Mouse (Mus musculus) embryonic facial prominence, embryonic 12.5 days (tissue): Measurements from ENCODE around the gene Cdk19. TPM values are rescaled to one million over a fixed set of nuclear protein-coding genes. Genes with fewer than 3 reads are reported as not detected.
"Not testable (repeated sequence)": the region's sequence is repeated elsewhere in the genome, so short reads cannot be mapped to it uniquely, and the experiment has no call there.

ENCODE experiments used
- ATAC-seq: fragments of 200-750 bp; cut with Nextera tagmentation; 2 replicates; pipeline ENCODE4 v1.8.0; 2017; ENCODE audit not compliant: insufficient number of reproducible peaks, insufficient read depth, low FRiP score, low TSS enrichment
- H3K27ac ChIP-seq: fragments of 300-500 bp; sonication (generic); 2 replicates; pipeline ENCODE4 v1.5.1; 2016; ENCODE audit warnings: mild to moderate bottlenecking
- H3K27me3 ChIP-seq: fragments of 300-500 bp; sonication (generic); 2 replicates; pipeline ENCODE4 v1.6.1; 2016; ENCODE audit warnings: mild to moderate bottlenecking, moderate library complexity
- H3K36me3 ChIP-seq: fragments of 300-500 bp; sonication (generic); 2 replicates; pipeline ENCODE4 v1.6.1; 2016; ENCODE audit warnings: mild to moderate bottlenecking
- H3K4me1 ChIP-seq: fragments of 300-500 bp; sonication (generic); 2 replicates; pipeline ENCODE4 v1.6.1; 2016
- H3K4me2 ChIP-seq: fragments of 300-500 bp; sonication (generic); replicated peaks from 2 replicates; pipeline ENCODE4 v1.6.1; 2016; ENCODE audit warnings: mild to moderate bottlenecking, moderate library complexity
- H3K4me3 ChIP-seq: fragments of 300-500 bp; sonication (generic); 2 replicates; pipeline ENCODE4 v1.5.1; 2016; ENCODE audit warnings: mild to moderate bottlenecking
- H3K9ac ChIP-seq: fragments of 300-500 bp; sonication (generic); 2 replicates; pipeline ENCODE4 v1.6.1; 2016; ENCODE audit warnings: mild to moderate bottlenecking, moderate library complexity
- H3K9me3 ChIP-seq: fragments of 300-500 bp; sonication (generic); 2 replicates; pipeline ENCODE4 v1.6.1; 2016; ENCODE audit warnings: mild to moderate bottlenecking, moderate library complexity
- WGBS: fragments of 180-500 bp; shearing (Covaris S2); methylation state at CpG from one replicate; pipeline ENCODE4 v1.1.7; 2016; 5-methylcytosine and 5-hydroxymethylcytosine counted together
- polyA plus RNA-seq: library from polyadenylated mRNA; unstranded; fragments of >200 nt; fragmentation: Nextera tagmentation; extraction: Ambion mirVana; gene quantifications from 2 replicates; pipeline ENCODE4 v1.2.1, GENCODE M21; 2016

Gene Cdk19
- polyA plus RNA-seq, 1 experiment from 2014 or later = 15.8 TPM

DNA sequence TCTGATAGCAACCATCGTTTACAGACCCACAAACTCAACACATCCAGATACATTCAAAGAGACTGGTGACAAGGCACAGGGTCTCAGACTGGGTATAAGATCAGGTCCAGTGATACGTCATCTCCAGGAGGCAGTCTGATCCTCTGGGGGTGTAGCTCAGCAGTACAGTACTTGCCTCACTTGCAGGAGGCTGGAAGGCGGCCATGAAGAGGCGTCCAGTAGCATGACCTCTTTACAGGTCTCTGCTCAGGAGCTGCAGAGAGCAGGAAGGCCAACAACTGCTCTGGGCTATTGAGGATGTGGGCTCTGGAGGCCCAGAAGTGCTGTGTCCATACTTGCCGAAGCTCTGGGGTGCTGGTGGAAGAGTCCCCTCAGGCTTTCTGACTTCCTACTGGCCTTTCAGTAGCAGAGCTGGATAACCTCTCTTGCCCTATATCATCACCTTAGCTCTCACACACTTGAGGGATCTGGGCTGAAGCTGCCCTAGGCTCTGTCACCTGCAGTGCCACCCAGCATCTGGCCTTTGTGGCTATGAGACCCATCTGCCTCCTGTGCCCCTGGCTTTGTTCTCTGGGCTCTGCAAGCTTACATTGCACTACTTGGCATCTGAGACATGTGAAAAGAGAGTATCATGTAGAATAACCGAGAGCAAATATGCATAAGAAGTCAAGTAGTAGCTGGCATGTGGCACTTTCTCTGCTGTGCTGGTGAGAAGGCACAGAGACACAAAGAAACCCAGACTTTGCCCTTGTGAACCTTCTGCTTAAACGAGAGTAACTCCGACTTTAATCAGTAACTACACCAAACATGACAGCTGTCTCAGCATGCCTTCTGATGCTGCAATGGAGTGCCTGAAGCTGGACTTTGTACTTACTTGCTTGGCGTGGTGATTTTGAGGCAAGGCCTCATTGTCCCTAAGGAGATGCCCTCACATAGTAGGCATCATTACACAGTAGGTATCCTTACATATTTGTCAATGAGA lies 155.1 kb downstream of the Cdk19 start:
- Histone ChIP-seq H3K4me1 (0 out of 2 replicates have a peak, but pooled peaks cover 3% of the 10 kb centered on the region), H3K4me3 (no peak overlapping the region), H3K27ac (no peak overlapping the region), H3K9ac (no peak overlapping the region), H3K27me3 (no peaks in the 10 kb centered on the region), H3K4me2 (no peak overlapping the region), H3K9me3 (0 out of 2 replicates have a peak, but pooled peaks cover 3% of the 10 kb centered on the region), H3K36me3 (no peaks in the 10 kb centered on the region)
- no peak for ATAC-seq
- 74% methylated on average over 9 of the region's 9 CpGs for WGBS

DNA sequence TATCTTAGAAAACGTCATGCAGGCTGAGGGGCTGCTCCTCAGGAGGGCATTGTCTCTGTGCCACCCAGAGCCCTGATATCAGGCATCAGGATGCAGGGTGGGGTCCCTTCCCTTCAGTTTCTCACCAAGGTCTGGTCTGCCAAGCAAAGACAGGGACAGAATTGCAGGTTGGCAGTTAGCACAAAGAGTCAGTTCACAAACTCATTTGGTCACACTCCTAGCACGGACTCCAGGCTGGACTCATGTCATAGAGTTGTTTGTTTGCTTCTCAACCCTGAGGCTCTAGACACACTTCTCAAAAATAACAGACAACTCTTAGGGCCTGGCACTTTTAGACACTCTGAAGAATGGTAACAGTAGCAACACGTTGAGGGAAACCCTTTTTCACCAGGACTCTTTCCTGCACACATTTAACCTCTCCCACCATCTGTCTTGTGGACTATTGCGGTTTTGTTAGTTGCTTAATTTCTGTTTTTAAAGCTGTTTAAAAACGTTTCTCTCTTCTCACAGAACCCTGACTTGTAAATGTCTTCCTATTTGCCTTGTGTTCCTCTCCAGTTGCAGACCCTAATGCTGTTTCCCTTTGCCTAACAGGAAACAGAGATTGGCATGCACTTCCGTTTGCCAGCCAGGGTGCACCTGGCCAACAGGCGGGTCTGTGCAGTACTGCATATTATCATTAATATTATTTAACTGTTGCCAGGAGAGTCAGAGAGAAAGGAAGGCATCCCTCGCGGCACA lies 158.1 kb downstream of the Cdk19 start:
- Histone ChIP-seq H3K4me3 (no peak overlapping the region), H3K9me3 (no peaks in the 10 kb centered on the region), H3K27me3 (no peaks in the 10 kb centered on the region), H3K36me3 (no peaks in the 10 kb centered on the region), H3K4me2 (no peak overlapping the region), H3K27ac (no peak overlapping the region), H3K9ac (no peak overlapping the region), H3K4me1 (0 out of 2 replicates have a peak, but pooled peaks cover 12% of the 10 kb centered on the region)
- no peak for ATAC-seq
- whole genome bisulfite sequencing = 41% methylated on average over 9 of the region's 9 CpGs

DNA sequence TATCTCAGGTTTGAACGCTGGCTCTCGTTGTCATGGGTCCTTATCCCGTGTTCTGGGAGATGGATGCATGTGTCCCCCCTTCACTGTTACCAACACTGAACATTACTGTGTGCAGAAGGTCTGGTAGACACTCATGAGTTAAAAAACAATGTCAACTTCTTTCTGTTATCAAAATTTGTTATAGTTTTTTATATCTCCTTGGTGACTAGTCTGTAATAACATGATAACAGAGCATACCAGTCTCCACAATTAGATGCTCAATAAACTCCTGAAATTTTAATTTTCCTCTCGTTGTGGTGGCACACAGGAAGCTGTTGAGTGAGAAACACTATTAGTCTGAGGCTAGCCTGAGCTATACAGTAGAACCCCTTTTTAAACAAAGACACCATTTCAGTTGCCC lies 159.1 kb downstream of the Cdk19 start:
- Histone ChIP-seq H3K4me2 (no peak overlapping the region), H3K36me3 (no peaks in the 10 kb centered on the region), H3K4me1 (0 out of 2 replicates have a peak, but pooled peaks cover 12% of the 10 kb centered on the region), H3K4me3 (no peak overlapping the region), H3K27ac (no peak overlapping the region), H3K9me3 (no peaks in the 10 kb centered on the region), H3K9ac (no peak overlapping the region), H3K27me3 (no peaks in the 10 kb centered on the region)
- 85% methylated on average over 4 of the region's 4 CpGs for WGBS
- ATAC-seq = no peak

- Histone ChIP-seq H3K36me3 (no peaks in the 10 kb centered on the region), H3K4me1 (0 out of 2 replicates have a peak, but pooled peaks cover 12% of the 10 kb centered on the region), H3K27me3 (no peaks in the 10 kb centered on the region), H3K27ac (no peak overlapping the region), H3K9ac (no peak overlapping the region), H3K9me3 (no peaks in the 10 kb centered on the region), H3K4me2 (no peak overlapping the region), H3K4me3 (no peak overlapping the region)
- no peak for ATAC-seq
- WGBS = 34% methylated on average over 18 of the region's 18 CpGs
Observed at GRCm38 (mm10) chr10:40499314-40500252, 160.2 kb downstream of the Cdk19 start.

GRCm38 (mm10) chr10:40500723-40501245 lies 161.4 kb downstream of the Cdk19 start:
- H3K4me1 ChIP-seq = 0 out of 2 replicates have a peak, but pooled peaks cover 12% of the 10 kb centered on the region
- H3K27me3 ChIP-seq = no peaks in the 10 kb centered on the region
- no peaks in the 10 kb centered on the region for H3K9me3 ChIP-seq
- H3K4me2 ChIP-seq = no peak overlapping the region
- WGBS = 87% methylated on average over 7 of the region's 7 CpGs
- H3K9ac ChIP-seq = no peak overlapping the region
- H3K27ac ChIP-seq = no peak overlapping the region
- no peak for ATAC-seq
- H3K4me3 ChIP-seq = no peak overlapping the region
- H3K36me3 ChIP-seq = no peaks in the 10 kb centered on the region

- H3K4me1 ChIP-seq = 0 out of 2 replicates have a peak, but pooled peaks cover 10% of the 10 kb centered on the region
- no peak overlapping the region for H3K27ac ChIP-seq
- no peaks in the 10 kb centered on the region for H3K27me3 ChIP-seq
- no peak for ATAC-seq
- no peak overlapping the region for H3K4me3 ChIP-seq
- H3K9ac ChIP-seq = no peak overlapping the region
- no peaks in the 10 kb centered on the region for H3K36me3 ChIP-seq
- no peaks in the 10 kb centered on the region for H3K9me3 ChIP-seq
- 88% methylated on average over 1 of the region's 3 CpGs for WGBS
- H3K4me2 ChIP-seq = no peak overlapping the region
Observed at GRCm38 (mm10) chr10:40502734-40503133, 163.4 kb downstream of the Cdk19 start.

DNA sequence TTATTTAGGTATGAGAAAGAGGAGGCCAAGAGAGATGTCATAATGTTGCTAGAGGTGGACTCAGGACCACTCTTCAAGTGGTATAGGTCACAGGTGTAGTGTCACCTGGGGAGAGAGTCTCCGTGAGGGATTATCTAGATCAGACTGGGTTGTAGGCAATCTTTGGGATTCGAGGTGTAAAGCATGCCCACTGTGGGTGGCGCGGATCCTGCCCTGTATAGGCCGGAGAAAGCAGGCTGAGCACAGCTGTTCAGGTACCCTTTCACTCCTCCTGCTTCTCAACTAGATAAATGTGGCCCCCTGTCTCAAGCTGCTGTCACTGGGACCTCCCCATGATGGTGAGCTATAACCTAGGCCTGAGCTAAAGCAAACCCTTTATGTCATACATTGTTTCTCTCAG lies 171.0 kb downstream of the Cdk19 start:
- no peaks in the 10 kb centered on the region for H3K36me3 ChIP-seq
- WGBS = 95% methylated on average over 5 of the region's 5 CpGs

GRCm38 (mm10) chr10:40511221-40511677 lies 171.9 kb downstream of the Cdk19 start:
- Histone ChIP-seq H3K27ac (no peak overlapping the region), H3K9me3 (no peaks in the 10 kb centered on the region), H3K4me1 (no peaks in the 10 kb centered on the region), H3K9ac (no peak overlapping the region), H3K27me3 (no peaks in the 10 kb centered on the region), H3K36me3 (no peaks in the 10 kb centered on the region), H3K4me3 (no peak overlapping the region), H3K4me2 (no peak overlapping the region)
- WGBS = 75% methylated on average over 8 of the region's 8 CpGs
- no peak for ATAC-seq

More for the DNA sequence above, 171.0 kb downstream of the Cdk19 start:
- H3K4me1 ChIP-seq = no peaks in the 10 kb centered on the region
- ATAC-seq = no peak
- no peak overlapping the region for H3K27ac ChIP-seq
- H3K9ac ChIP-seq = no peak overlapping the region
- H3K27me3 ChIP-seq = no peaks in the 10 kb centered on the region
- H3K4me2 ChIP-seq = no peak overlapping the region
- H3K4me3 ChIP-seq = no peak overlapping the region
- no peaks in the 10 kb centered on the region for H3K9me3 ChIP-seq

GRCm38 (mm10) chr10:40512185-40512584 lies 172.8 kb downstream of the Cdk19 start:
- Histone ChIP-seq H3K4me3 (no peak overlapping the region), H3K27ac (no peak overlapping the region), H3K9ac (no peak overlapping the region), H3K9me3 (no peaks in the 10 kb centered on the region), H3K4me1 (no peaks in the 10 kb centered on the region), H3K36me3 (no peaks in the 10 kb centered on the region), H3K4me2 (no peak overlapping the region), H3K27me3 (no peaks in the 10 kb centered on the region)
- 84% methylated on average over 6 of the region's 6 CpGs for WGBS
- ATAC-seq = no peak

- not testable (repeated sequence) for H3K27ac ChIP-seq, H3K4me2 ChIP-seq, H3K4me1 ChIP-seq, H3K9me3 ChIP-seq, H3K36me3 ChIP-seq, H3K4me3 ChIP-seq, H3K9ac ChIP-seq, ATAC-seq, H3K27me3 ChIP-seq
- WGBS = 93% methylated on average over 7 of the region's 7 CpGs
Observed at GRCm38 (mm10) chr10:40512996-40513395, 173.6 kb downstream of the Cdk19 start.

DNA sequence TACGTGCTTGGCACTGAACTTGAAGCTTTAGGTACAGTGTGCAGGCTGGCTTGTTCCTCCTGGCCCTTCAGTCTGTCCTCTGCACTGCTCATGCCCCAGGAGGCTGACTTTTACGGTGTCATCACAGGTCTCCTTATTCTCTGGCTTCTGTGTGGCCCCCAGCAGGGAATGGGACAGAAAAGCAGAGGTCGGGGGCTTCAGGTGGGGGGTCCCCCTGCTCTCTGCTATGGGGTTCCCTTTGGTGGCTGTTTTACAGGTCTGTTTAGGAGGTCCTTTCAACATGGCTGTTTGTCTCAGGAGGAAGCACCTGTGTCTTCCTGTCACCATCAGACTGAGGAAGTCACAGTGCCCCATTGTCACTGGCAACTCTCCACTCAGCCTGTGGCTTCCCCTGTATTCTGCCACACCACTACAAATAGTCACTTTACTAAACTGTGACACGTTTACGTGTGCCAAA lies 175.9 kb downstream of the Cdk19 start:
- H3K36me3 ChIP-seq = no peaks in the 10 kb centered on the region
- no peak overlapping the region for H3K4me3 ChIP-seq
- no peaks in the 10 kb centered on the region for H3K9me3 ChIP-seq
- WGBS = 86% methylated on average over 5 of the region's 5 CpGs
- no peak overlapping the region for H3K9ac ChIP-seq
- H3K27ac ChIP-seq = no peak overlapping the region
- H3K4me1 ChIP-seq = no peaks in the 10 kb centered on the region
- no peak overlapping the region for H3K4me2 ChIP-seq
- no peak for ATAC-seq
- H3K27me3 ChIP-seq = no peaks in the 10 kb centered on the region
